Mouse (Mus musculus) ES-E14 (cell line): ENCODE data around the gene Enoph1.

Source experiments
- CHD2 ChIP-seq: IDR thresholded peaks from 2 replicates; pipeline ENCODE4 v1.6.1; 2014; ENCODE audit warnings: mild to moderate bottlenecking, low read depth, low read length, inconsistent platforms
- HCFC1 ChIP-seq: IDR thresholded peaks from 2 replicates; pipeline ENCODE4 v1.6.1; 2012; ENCODE audit warnings: low read length, inconsistent platforms, borderline replicate concordance; ENCODE audit not compliant: insufficient read depth
- MAFK ChIP-seq: IDR thresholded peaks from 2 replicates; pipeline ENCODE4 v1.6.1; 2014; ENCODE audit warnings: mild to moderate bottlenecking, low read depth, low read length, inconsistent platforms; ENCODE audit not compliant: insufficient read depth
- ZC3H11A ChIP-seq: IDR thresholded peaks from 2 replicates; pipeline ENCODE4 v1.6.1; 2012; ENCODE audit warnings: low read depth, mild to moderate bottlenecking, inconsistent platforms, low read length, borderline replicate concordance
- ZNF384 ChIP-seq: IDR thresholded peaks from 2 replicates; pipeline ENCODE4 v1.6.1; 2012; ENCODE audit warnings: low read depth, low read length, inconsistent platforms

- TF ChIP-seq MAFK (no peak), HCFC1 (no peak), ZNF384 (no peak), ZC3H11A (no peak), CHD2 (no peak)
These were observed 33.9 kb upstream of the Enoph1 start for GRCm38 (mm10) chr5:100005896-100006295.
